Mouse (Mus musculus): ENCODE measurements at regions not wholly inside any gene's neighbourhood (a gene's known extent, or its start where the extent isn't known, plus 50 kb on each side); places are given as distances from the start of the nearest gene placed in this dataset.
A peak's percentile ranks its signal among the peaks of the same experiment; 100 is the strongest.

DNA sequence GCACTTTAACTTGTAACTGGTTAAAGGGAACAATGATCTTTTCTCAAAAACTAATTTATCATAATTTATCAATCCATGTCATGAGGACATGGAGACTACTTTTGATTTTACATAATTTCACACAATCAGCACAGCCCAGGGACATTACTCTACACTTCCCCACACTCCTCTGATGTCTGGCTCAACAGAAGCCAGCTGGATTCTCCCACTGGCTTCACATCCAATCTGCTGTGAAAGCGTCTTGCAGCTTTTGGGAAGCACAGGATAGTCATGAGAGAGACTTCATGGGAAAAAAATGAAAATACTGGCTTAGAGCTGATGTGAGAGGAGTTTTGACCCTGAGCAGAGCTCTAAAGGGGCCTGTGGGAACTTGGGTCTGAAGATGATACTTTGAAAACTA, 61.7 kb upstream of the Hrasls start:
- DNase-seq: no peak

- no peak for DNase-seq
Measured at GRCm38 (mm10) chr16:29119217-29119616, 90.3 kb upstream of the Hrasls start.

GRCm38 (mm10) chr16:29096791-29097190, 112.7 kb upstream of the Hrasls start:
- DNase-seq: no peak

GRCm38 (mm10) chr16:29065961-29066360, 136.5 kb upstream of the Mb21d2 start:
- DNase-seq: no peak

- no peak for DNase-seq
Measured at GRCm38 (mm10) chr16:29065097-29065785, 135.8 kb upstream of the Mb21d2 start.

DNA sequence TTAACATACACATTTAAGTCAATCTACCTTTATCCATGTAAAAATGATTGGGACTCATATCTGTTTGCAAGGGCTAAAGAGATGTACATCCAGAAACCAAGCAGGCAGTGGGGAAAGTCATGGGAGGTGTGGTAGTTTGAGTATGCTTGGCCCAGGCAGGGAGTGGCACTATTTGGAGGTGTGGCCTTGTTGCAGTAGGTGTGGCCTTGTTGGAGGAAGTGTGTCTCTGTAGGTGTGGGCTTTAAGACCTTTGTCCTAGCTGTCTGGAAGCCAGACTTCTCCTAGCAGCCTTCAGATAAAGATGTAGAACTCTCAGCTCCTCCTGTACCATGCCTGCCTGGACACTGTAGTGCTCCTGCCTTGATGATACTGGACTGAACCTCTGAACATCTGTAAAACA, 133.9 kb upstream of the Mb21d2 start:
- no peak for DNase-seq

DNA sequence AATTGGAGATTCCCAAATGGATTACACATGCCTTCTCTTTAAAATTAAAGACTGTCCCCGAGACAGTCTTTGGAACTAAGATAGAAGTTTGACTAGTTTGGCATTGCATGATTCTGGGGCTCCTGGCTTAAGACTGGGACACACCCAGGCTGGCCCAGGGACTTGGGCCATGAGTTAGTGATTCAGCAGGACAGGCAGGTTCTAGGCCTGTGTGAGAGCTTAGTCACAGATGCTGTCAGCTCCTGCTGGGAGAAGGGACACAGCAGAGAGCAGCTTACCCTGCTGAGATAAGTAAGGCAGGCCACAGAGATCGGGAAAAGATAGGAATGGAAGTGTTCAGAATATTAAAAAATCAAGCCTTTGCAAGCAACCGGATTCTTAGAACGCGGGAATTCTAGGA, 127.6 kb upstream of the Mb21d2 start:
- DNase-seq: no peak

DNA sequence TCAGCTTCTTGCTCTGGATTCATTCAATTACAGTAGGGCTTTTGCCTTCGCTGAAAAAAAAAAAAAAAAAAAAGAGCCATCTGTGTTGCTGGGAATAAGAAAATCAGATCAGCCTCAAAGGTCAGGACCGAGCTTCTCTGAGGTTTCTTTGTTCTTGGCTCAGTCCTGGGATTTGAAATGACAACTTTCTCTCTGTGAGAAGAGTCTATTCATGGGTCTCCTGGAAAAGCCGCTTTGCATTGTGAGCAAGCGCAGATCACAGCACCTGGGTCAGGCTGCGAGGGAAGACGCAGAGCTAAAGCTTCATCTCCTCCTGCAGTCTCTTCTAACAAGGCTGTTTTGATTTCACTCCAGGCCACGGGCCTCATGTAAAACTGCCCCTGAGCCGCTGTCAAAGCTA, 125.0 kb upstream of the Mb21d2 start:
- DNase-seq: no peak

- no peak for DNase-seq
Measured at GRCm38 (mm10) chr16:29046453-29046993, 117.0 kb upstream of the Mb21d2 start.

DNA sequence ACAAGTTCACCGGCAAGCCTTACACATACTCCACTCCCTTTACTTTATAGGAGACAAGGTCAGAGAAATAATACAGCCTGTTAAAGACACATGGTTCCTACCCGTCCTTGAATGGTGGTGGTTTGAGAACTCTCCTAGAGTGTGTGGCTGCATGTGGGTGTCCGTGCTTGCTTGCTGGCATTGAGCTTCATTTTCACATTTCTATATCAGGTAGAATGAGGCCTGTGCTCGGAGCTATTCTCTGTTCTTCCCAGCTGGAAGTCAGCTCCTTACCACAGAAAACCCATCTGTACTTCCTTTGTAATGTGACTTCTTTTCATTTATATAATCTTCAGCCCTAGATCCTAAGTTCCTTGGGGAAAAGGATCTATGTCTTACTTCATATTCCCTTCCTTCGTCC, 106.0 kb upstream of the Mb21d2 start:
- no peak for DNase-seq

GRCm38 (mm10) chr16:29034053-29034794, 104.8 kb upstream of the Mb21d2 start:
- DNase-seq: no peak

DNA sequence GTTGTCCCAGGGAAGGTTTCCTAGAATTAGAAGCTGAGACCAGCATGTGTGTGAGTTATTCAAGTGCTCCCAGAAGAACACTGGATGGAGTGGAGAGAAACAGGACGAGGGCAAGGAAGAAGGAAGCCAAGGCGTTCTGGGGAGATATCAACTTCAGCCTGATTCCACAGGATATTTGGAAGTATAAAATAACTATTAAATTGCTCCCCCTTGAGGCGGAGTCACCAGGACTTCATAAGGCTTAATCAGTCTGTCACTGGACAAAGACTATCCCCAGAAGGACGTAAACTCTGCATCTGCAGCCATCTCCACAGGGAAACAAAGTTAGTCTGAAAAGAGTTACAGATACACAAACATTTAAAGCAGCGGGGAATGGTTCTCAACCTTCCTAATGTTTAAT, 103.9 kb upstream of the Mb21d2 start:
- peak; percentile 26 for DNase-seq

DNA sequence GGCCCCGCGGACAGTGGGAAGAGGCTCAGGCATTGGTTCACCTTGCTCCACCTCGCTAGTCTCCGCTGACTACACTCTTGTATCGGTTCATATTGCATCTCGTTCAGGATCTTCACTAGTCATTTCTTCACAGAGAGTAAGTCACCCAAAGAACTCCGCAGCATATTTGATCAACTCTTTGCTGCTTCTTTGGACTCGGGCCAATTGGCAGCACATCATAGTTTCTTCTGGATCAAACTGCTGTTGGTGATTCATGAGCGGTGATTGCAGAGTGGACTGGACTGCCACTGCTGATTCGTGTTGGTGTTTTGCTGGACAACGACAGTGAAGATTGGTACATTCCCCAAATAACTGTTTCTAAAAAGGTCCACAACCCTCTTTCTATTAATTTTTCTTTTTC, 98.4 kb upstream of the Mb21d2 start:
- DNase-seq: no peak

- DNase-seq: peak; percentile 16
Measured at GRCm38 (mm10) chr16:29001249-29001648, 71.8 kb upstream of the Mb21d2 start.

GRCm38 (mm10) chr16:28999641-29000040, 70.2 kb upstream of the Mb21d2 start:
- DNase-seq: no peak

DNA sequence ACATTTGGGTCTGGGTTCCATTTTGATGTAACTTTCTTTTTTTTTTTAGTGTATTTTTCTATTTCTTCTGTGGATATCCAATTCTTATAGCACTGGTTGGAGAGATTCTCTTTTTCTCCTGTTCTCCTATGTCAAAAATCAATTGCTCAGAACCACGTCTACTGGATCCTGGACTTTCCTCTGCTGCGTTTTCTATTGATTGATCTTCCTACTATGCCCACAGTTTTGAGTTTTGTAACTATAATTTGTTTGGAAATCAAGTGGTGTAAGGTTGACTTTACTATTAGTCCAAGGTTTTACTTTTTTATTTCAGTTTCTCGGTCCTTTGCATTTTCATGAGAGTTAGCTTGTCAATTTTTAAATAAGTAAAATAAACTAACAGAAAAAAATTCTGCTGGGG, 67.2 kb upstream of the Mb21d2 start:
- DNase-seq: no peak

DNA sequence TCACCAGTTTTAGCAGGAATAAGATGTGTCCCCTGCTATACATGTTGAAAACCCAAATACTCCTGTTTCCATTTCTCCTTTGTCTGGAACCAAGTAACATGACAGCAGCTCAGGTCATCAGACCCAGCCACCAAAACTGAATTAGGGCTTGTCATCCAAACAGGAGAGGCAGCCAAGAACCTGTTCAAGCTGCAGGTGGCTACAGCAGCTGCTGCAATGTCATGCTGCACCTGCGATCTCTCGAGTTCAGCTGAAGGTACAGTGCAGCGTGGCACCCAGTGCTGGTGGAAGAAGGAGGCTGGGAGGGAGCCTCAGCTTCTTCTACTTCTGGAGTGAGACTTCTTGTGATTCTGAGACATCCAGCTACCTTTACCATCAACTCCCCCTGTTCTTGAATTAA, 61.2 kb upstream of the Mb21d2 start:
- DNase-seq: no peak

DNA sequence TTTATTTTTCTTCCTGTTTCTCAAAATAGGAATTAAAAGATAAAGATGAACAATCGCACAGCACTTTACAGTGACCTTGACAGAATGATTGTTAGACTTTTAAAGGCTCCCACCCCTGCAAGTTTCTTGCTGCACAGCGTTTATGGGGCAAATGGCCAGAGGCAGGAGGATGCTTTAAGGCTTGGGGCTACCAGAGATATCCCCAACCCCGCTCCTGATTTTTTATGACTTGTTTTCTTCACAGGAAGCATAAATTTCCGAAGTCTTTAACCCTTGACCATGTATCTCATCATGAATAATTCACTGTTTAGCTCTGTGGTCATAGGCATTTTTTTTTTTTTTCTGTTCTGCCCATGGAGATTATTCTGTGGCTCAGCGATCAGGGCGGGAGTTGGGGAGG, 55.5 kb upstream of the Mb21d2 start:
- DNase-seq: no peak

GRCm38 (mm10) chr16:28982901-28983300, 53.4 kb upstream of the Mb21d2 start:
- no peak for DNase-seq
